Mouse (Mus musculus) kidney, postnatal 36 days (tissue): Measurements from ENCODE around the gene Ppp1r3g.

Experiments
- DNase-seq, 2 experiments: peaks; one replicate each; pipeline ENCODE4 v3.0.0; 2021 to 2022; ENCODE audit warnings: mixed read lengths in 2 of 2

Gene Ppp1r3g

GRCm38 (mm10) chr13:35995696-35996426, 37.2 kb downstream of the Ppp1r3g start:
- DNase-seq: no peak

- no peak for DNase-seq
Measured at GRCm38 (mm10) chr13:35997606-35998005, 39.0 kb downstream of the Ppp1r3g start.

- DNase-seq: no peak
Measured at GRCm38 (mm10) chr13:36000798-36001197, 42.2 kb downstream of the Ppp1r3g start.

GRCm38 (mm10) chr13:36009981-36010380, 51.3 kb downstream of the Ppp1r3g start:
- DNase-seq: no peak

DNA sequence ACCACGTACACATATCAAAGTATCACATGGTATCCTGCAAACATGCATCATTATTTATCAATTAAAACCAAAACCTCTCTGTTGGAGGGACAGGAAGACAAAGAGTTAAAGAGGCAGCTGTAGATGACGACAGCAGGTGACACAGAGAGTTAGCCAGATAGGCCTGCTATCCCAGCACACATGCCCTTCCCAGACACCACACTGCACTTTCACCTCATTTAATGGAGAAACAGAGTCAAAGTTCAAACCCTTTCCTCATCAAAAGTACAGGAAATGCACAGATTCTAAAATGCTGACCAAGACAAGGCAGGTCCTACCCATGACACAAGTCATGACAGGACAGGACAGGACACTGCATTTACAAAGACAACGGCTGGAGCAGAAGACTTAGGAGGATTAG, 57.0 kb downstream of the Ppp1r3g start:
- peak in 1 of 2 experiments; percentile 31 for DNase-seq

DNA sequence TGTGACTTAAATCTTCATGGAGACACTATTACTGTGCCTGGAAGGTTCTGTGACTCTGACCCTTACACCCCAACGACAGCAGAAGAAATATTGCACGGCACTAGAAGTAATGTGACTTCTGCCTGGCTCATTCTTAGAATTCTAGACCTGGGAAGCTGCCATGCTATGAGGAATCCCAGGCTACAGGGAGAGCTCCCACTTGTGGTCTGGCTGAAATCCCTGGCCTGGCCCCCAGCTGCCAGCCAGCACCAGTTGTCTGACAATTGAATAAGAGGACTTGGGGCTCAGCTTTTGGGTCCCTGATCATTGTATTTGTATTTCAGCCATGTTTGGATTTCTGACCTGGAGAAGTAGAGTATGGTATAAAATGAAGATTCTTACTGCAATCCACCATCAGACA, 59.4 kb downstream of the Ppp1r3g start:
- no peak for DNase-seq

- DNase-seq: peak; percentile 77 to 84
Measured at GRCm38 (mm10) chr13:36019309-36020274, 61.0 kb downstream of the Ppp1r3g start.
